Mouse (Mus musculus): ENCODE data around the gene Commd7.
"Not testable (repeated sequence)": the region's sequence is repeated elsewhere in the genome, so short reads cannot be mapped to it uniquely, and the experiment has no call there.

Gene Commd7

DNA sequence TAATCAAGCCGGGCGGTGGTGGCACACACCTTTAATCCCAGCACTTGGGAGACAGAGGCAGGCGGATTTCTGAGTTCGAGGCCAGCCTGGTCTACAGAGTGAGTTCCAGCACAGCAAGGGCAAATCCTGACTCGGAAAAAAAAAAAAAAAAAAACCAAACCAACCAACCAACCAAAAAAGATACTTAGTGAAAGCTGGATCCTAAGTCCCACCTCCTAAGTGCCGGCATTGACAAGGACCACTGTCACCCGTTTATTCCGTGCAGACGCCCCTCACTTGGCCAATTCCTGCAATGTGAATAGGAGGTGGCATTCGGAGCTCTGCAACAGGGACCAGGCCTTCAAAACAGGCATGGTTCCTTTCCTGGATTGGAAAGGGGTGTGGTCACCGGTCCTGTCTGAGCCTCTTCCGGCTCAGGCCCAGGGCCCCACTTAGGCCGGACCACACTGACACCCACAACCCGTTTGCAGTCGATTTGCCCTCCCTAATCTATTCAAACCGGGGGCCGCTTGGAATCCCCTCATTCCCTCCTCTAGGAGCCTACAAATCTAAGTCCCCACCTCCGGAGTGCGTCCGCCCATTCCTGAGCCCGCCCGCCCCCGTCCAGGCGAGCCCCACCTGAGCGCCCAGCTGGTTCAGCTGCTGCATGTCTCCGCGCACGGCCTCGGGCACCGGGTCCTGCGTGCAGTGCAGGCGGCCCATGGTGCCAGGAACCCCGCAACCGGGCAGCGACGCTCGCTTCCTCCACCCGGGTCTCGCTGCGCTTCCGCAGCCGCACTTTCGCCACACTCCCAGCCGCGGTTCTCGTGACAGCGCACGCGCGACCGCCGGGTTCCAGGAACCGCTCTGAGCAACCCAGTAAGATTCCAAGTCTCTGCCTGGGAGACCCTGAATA, at the start of gene Commd7:
Gene Commd7, minus strand, starts transcription at position 806 of the 895 bp plus-strand sequence.
- peak; percentile 89 for DNase-seq (ENCODE audit: low spot score)

DNA sequence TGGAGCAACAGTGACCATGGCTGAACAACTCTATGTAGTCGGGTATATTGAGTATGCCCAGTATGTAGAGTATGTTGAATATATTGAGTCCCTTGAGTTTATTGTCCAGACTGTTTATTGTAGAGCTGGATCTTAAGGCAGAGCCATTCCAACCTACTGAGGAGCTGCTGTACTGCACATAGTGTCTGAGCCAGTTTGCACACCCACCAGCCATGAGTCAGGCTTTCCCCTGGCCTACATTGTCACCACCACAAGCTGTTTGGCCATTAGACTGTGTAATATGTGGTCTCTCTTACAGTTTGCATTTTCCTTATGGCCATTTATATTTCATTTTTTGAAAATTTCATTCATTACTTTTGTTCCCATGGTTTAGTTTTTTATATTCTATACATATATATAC, 47.4 kb upstream of the Commd7 start:
- DNase-seq (ENCODE audit: low spot score), result no peak

DNA sequence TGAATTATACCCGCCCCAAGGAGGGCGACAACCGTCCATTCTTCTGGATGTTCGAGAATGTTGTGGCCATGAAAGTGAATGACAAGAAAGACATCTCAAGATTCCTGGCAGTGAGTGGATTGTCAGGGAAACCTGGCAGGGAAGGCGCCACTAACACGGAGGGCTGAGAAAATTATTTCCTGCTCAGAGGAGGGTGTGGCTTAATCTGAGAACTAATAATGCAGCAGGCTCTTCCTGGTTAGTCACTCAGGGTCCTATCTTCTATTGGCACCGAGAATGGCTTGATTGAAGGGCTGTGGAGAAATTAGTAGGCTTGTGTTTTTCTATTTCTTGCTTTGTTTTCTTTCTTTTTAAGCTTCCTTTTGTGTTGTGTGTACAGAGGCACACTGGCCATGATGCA, 45.0 kb upstream of the Commd7 start:
- no peak for DNase-seq (ENCODE audit: low spot score)

DNA sequence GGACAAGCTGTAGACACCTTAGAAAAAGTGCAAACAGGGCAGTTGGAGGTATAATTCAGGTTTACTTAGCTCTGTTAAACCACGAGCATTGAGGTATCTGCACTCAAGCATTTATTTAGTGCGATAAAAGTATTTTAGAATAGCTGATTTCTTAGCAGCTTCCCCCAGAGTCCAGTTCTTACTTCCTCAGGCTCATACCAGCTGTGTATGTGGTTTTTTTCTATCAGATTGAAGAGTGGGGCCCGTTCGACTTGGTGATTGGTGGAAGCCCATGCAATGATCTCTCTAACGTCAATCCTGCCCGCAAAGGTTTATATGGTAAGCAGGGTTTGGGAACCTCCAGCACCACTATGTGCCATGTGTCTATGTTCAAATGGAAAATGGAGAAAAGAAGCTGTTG, 44.4 kb upstream of the Commd7 start:
- no peak for DNase-seq (ENCODE audit: low spot score)

DNA sequence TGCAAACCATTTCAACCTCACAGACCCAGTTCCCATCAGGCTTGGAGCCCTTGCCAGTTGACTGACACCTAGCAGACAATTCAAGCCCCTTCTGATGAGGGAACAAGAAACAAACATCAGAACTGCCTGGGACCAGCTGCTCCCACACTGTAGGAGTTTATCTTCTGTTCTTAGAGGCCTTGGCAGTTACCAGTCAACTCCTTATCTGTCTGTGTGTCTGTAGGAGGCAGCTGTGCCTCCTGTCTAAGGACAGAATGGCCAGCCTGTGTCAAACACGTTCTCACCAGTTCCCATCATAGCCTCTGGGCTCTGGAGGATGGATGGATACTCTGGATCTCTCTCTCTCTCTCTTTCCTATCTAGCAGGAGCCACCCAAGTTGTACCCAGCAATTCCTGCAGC, 42.8 kb upstream of the Commd7 start:
- DNase-seq (ENCODE audit: low spot score), result not testable (repeated sequence)

DNA sequence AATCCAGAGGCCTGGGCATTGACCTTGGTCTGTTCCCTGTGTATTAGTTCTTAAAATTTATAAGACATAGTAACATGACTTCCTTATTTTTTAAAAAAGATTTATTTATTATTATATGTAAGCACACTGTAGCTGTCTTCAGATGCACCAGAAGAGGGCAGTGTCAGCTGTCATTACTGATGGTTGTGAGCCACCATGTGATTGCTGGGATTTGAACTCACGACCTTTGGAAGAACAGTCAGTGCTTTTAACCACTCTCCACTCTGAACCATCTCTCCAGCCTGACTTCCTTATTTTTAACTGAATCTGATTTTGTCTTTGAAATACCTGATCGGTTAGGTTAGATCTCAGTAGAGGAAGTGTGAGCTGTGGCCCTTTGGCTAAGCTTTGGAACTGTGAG, 40.0 kb upstream of the Commd7 start:
- no peak for DNase-seq (ENCODE audit: low spot score)

DNA sequence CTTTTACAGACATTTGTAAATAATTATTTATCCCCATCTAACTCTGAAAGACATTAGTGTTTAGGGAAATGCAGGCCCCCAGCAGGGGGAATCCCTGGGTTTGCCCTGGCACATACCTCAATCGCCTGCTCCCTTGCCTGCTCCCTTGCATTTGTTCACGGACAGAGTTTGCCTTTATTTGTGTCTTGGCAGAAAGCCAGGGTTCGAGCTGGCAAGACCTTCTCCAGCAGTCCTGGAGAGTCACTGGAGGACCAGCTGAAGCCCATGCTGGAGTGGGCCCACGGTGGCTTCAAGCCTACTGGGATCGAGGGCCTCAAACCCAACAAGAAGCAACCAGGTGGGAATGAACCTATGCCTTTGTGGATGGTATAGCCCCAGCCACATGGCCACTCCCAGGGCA, 37.5 kb upstream of the Commd7 start:
- DNase-seq (ENCODE audit: low spot score), result no peak

DNA sequence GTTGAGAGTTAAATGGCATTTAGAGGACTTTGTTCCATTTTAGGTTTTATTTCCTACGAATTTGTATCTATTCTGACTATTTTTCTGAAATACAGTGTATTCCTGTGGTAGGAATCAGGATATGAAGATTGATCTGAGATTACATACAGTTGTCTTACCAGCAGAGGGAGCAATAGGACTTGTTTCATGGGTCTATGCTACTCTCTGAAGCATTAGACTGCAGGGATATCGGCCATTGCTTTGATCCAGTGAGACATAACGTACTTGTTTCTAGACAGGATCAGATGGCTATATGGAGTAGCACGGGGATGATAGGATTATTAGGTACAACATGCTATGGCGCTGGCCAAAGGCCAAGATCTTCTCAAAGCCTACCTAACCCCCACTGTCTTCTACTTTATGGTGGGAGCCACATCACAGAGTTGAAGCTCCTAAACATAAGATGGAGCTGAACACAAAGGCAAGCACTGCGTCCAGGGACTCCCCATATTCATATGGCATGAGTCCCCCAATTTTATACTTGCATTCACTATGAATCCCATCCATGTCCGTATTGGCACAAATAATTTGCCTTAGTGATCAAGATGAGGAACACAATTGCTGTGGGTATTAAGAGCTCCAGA, 36.3 kb upstream of the Commd7 start:
- peak; percentile 89 for DNase-seq (ENCODE audit: low spot score)

DNA sequence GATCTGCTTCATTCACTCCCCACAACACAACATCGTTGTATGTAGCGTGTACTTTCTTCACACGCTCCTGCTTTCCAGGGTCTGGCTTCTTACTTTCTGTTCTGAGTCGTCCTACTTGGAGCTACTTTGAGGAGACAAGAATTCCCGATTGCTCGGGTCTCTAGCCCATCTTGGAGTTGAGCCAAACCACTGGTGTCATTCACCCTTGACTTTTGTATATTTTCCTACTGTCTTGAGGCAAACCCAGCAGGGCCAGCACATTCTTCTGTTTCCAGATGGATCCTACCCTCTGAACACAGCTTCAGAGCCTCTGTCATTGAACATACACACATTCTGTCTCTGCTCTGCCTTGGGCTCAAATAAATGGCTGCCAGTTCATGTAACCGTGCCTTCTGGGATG, 32.8 kb upstream of the Commd7 start:
- DNase-seq (ENCODE audit: low spot score), result no peak

DNA sequence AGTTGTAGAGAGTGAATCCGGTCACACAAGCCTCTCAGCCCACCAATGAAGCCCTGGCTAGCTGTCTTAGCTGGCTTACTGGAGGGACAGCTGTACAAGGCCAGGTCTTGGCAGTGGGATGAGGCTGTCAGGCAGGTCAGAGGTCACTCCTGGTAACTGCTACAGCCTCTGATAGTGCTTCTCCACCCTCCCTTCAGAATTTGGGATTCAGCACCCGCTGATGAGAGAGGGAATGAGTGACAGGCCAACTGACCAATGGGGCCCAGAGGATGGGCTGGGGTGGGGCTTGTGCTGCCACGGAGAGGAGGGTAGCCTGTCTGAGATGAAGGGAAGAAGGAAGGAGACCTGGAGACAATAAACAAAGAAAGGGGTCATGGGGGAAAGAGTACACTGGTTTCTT, 28.0 kb upstream of the Commd7 start:
- DNase-seq (ENCODE audit: low spot score), result peak; percentile 73

DNA sequence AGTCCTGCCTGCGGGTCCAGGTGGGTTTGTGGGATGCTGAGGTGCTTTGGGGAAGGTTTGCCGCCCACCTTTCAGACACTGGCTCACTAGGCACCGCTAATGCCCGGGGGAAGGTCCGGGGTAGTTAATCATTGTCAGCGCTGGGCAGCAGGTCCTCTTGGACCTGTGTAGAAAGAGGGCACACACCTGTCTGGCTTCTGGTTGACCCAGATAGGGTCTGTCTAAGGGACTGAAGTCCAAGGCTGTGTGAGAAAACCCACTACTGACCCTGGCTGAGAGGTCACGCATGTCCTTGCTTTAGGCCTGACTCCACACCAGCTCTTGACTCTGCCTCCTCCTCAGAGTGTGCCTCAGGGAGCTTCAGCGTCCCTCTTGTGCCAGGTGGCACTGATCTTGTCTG, 25.1 kb upstream of the Commd7 start:
- DNase-seq (ENCODE audit: low spot score), result not testable (repeated sequence)

DNA sequence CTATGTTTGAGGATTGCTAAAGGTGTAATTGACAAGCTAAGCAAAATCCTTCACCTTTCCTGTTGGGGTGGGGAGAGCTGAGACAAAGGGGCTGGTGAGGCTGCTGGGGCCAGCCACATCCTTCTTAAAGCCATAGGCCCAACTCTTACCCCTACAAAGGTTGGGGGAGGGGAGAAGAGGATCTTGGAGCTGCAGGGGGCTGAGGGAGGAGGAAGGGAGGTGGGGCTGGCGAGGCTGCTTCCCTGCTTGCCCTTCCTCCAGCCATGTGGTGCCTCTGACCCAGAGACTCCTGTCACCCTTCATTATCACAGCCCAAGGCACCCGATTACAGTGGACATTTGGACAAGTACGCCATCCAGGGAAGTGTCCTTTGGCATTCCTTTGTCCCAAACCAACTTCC, 19.1 kb upstream of the Commd7 start:
- DNase-seq (ENCODE audit: low spot score), result peak; percentile 73

DNA sequence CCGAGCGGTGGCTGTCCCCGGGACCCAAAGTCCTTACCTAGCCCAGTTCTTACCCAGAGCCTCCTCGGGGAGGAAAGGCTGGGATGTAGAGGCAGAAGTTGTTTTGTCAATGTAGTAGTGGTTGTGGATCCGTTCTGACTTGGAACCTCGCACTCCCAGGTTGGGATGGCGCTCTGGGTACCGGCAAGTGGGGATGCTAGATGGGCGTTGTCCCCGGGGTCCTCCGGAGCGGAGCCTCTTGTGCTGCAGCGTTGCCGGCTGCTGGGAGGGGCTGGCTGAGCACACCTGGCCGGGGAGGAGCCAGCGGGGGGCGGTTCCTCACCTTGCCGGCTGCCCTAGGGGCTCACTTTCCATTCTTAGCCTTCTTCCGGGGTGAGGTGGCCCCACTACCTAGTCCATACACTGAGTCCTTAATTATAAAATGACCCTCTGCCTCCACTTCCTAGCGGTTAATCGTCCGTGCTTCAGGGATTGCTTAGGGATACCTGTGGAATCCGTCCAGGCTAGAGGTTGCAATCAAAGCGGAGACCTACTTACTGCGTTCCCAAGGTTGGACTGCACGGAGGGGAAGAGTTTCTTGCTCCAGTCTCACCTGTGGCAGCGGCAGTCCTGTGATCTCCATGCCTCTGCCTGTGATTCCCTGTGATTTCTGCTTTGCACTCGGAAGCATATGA, 17.6 kb upstream of the Commd7 start:
- no peak for DNase-seq (ENCODE audit: low spot score)

DNA sequence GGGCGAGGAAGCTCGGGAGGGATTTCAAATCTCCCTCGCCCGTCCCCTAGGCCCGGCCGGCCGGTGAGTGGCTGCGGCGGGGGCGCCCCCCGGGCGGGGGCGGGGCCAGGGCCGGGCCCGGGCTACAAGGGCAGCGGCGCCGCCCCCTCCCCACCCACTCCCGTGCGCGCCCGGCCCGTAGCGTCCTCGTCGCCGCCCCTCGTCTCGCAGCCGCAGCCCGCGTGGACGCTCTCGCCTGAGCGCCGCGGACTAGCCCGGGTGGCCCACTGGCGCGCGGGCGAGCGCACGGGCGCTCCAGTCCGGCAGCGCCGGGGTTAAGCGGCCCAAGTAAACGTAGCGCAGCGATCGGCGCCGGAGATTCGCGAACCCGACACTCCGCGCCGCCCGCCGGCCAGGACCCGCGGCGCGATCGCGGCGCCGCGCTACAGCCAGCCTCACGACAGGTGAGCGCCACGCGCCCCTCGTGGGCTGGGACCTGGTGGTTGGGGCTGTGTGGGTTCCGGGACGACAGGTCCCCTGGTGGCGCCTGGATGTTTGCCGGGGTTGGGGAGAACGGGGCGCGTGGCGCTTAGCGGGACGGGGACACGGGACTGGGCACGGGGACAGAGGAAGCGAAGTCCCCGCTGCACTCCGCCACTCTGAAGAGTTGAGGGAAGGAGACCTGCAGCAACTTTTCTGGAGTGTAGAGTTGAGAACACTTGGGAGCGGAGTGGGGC, 16.9 kb upstream of the Commd7 start, which contains the start of gene Dnmt3b:
Gene Dnmt3b, plus strand, starts transcription at position 153 of the 716 bp plus-strand sequence.
- peak; percentile 79 for DNase-seq (ENCODE audit: low spot score)

DNA sequence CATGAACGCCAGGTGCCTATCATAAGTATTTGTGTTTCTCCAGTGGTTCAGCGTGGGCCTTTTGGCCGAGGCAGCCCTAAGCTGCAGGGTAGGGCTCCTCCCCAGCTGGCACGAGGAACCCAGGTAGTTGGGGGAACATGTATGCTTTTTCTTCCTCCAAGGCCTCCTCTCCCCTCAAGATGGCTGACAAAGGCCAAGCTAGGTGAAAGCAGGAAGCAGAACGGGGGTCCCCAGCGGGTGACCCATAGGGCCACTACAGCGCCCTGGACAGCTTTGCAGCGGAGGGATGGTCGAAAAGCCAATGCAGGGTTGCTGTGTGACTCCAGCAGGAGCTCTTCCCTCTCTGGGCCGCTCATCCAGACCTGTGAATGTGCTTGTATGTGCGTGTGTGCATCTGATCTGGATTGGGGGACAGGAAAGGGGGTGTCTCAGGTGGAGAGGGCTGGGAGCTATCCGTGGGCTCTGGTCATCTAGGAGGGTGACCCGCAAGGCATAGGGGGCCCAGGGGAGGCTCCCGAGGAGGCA, 16.3 kb upstream of the Commd7 start:
- DNase-seq (ENCODE audit: low spot score), result peak; percentile 32

DNA sequence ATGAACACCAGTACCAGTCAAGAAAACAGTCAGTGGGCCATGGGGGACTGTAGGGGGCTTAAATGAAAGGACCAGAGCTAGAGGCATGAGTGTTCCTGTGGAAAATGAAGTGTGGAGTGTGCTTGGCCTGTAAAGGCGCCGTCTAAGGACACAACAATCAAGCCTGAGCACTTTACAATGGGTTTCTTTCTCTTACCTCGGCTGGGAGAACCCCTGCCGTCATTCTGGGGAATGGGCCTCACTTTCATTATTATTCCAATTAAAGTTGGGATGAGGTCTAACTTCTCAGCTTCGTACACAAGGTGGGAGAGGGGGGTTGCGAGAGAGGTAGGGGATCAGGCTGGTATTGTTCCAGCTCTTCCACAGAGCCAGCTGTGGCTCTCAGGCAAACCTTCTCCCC, 10.4 kb upstream of the Commd7 start:
- DNase-seq (ENCODE audit: low spot score), result no peak

DNA sequence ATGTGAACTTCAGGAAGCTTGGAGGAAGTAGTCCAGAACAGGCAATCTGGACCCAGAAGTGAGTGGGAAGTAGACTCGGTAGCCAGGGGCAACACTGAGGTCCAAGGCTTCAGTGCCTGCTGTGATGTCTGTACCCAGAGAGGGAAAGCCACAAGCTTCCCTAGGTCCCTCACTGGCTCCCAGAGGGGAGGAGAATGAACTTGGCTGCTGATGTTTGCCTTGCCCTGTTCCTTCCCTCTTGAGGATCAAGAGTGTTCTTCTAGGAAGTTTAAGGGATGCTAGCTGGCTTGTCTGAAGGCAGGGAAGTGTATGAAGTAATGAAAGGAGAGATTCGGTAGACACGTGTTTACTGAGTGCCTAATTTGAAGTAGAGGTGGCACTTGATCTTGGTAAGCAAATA, 9.9 kb upstream of the Commd7 start:
- no peak for DNase-seq (ENCODE audit: low spot score)

DNA sequence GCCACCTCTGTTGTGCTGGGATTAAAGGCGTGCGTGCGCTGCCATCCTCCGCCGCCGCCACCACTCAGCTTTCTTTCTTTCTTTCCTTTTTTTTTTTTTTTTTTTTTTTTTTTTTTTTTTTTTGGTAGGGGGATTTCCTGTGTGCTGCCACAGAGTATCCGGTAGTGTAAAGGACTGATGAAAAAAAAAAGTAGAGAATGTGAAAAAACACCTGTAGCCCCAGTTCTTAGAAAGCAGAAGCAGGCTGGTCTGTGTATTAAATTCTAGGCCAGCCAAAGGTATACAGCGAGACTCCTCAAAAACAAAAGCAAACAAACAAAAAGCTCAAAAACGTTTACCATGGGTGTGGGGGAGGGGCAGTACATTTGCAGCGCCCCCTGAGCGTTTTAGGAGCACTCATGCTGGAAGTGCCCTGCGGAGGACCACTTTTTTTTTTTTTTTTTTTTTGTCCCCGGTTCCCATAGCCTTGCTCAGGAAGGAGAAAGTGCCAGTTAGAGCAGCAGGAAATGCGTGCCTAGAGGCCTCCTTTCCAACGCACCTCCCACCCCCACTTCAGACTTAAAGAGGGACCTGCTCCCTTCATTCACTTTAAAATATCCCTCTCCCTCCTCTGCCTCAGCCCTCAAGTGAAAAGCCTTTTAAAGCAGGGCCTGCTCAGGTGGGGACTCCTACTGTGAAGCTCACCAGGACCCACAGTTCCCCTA, 6.5 kb upstream of the Commd7 start:
- no peak for DNase-seq (ENCODE audit: low spot score)

DNA sequence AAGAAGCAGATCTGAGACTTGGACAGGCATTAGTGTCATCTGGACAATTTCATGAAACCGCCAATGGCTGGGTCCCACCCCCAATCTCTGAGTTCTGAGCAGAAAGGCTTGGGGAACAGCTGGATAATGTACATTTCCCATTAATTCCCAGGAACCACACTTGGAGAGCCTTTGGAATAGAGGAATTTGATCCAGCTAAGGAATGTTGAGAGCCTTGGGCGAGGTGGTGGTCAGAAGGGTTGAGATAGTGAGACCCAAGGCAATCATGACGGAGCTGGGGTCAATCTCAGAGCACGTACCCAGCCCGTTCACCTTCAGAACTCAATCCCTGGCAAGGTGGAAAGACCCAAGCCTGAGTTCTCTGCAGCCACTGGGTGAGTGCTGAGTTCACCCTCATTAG, 678 bp upstream of the Commd7 start:
- no peak for DNase-seq (ENCODE audit: low spot score)

DNA sequence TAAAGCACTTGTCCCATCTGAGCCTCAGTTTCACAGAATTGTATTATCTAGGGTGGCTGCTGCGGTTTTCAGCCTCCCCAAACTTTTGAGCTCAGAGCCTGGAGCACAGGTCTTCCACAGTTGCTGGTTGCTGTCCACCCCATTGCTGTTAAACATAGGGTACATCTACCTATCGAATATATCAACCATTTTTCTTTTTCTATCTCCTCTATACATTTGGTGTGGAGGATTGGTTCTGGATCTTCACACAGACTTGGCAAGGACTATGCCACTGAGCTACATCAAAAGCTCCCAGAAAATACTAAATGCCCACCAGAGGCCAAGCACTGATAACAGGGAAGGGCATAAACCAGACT, 268 bp upstream of the Commd7 start:
- DNase-seq (ENCODE audit: low spot score), result no peak

DNA sequence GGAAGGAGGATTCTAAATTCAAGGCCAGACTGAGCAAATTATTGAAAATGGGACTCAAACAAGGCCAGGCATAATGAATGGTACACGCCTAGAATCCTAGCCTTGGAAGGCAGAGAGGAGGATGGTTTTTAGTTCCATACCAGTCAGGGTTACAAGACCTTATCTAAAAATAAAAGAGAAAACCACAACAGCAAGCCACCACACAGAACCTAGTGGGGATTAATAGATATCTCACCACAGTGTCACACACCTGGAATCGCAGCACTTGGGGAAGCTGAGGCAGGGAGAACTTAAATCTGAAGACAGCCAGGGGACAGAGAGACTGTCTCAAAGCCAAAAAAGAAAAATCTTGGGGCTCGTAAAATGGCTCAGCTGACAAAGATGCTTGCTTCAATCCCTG, 1.6 kb downstream of the Commd7 start:
- DNase-seq (ENCODE audit: low spot score), result no peak

DNA sequence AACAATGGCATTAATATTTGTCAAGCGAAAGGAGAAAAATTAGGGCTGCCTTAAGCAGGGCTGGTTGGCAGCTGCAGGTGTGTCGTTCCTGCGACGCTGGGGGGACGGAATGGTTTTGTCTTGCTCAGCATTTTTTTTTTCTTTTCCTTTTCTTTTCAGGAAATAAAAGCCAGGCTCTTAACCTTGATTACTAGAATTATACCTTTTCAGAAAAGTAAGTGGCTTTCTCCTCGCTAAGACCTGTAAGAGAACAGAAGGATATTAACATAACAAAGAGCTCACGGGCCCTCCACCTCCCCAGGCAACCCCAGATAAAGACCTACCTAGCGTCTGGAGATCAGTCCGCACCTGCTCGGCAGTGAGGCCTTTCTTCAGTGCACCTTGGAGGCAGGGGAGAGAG, 10.1 kb downstream of the Commd7 start:
- no peak for DNase-seq (ENCODE audit: low spot score)

All from retina, embryonic 14.5 days (tissue).